Mouse (Mus musculus) urinary bladder, postnatal 36 days (tissue): ENCODE measurements around the gene Tmprss11e.
A peak's percentile ranks its signal among the peaks of the same experiment; 100 is the strongest.

ENCODE experiments used
- DNase-seq, 2 experiments: peaks; one replicate each; pipeline ENCODE4 v3.0.0; 2022; ENCODE audit warnings: low spot score in 2 of 2, mixed read lengths in 1 of 2

Gene Tmprss11e

GRCm38 (mm10) chr5:86745715-86746114, at the start of gene Tmprss11e:
TSS of gene Tmprss11e (minus strand) at chr5:86745815.
- no peak for DNase-seq

- DNase-seq = no peak
Observed at GRCm38 (mm10) chr5:86792807-86793206, 47.2 kb upstream of the Tmprss11e start.

- DNase-seq = no peak
Observed at GRCm38 (mm10) chr5:86792249-86792648, 46.6 kb upstream of the Tmprss11e start.

- no peak for DNase-seq
Observed at GRCm38 (mm10) chr5:86789954-86790353, 44.3 kb upstream of the Tmprss11e start.

- DNase-seq = no peak
Observed at GRCm38 (mm10) chr5:86786798-86787197, 41.2 kb upstream of the Tmprss11e start.

- DNase-seq = no peak
Observed at GRCm38 (mm10) chr5:86784205-86784604, 38.6 kb upstream of the Tmprss11e start.

- DNase-seq = no peak
Observed at GRCm38 (mm10) chr5:86783059-86783458, 37.4 kb upstream of the Tmprss11e start.

- DNase-seq = no peak
Observed at GRCm38 (mm10) chr5:86778471-86778870, 32.9 kb upstream of the Tmprss11e start.

- peak in 1 of 2 experiments; percentile 8 for DNase-seq
Observed at GRCm38 (mm10) chr5:86776941-86777340, 31.3 kb upstream of the Tmprss11e start.

- no peak for DNase-seq
Observed at GRCm38 (mm10) chr5:86771010-86771409, 25.4 kb upstream of the Tmprss11e start.

- no peak for DNase-seq
Observed at GRCm38 (mm10) chr5:86769015-86769658, 23.5 kb upstream of the Tmprss11e start.

GRCm38 (mm10) chr5:86742796-86743195, 2.8 kb downstream of the Tmprss11e start:
- DNase-seq = no peak

- peak in 1 of 2 experiments; percentile 36 for DNase-seq
Observed at GRCm38 (mm10) chr5:86741146-86741545, 4.5 kb downstream of the Tmprss11e start.

- DNase-seq = no peak
Observed at GRCm38 (mm10) chr5:86735808-86736207, 9.8 kb downstream of the Tmprss11e start.

GRCm38 (mm10) chr5:86730587-86730986, 15.0 kb downstream of the Tmprss11e start:
- DNase-seq = peak in 1 of 2 experiments; percentile 21

- no peak for DNase-seq
Observed at GRCm38 (mm10) chr5:86728574-86728973, 17.0 kb downstream of the Tmprss11e start.

- DNase-seq = no peak
Observed at GRCm38 (mm10) chr5:86727033-86727432, 18.6 kb downstream of the Tmprss11e start.

GRCm38 (mm10) chr5:86725021-86725420, 20.6 kb downstream of the Tmprss11e start:
- no peak for DNase-seq

GRCm38 (mm10) chr5:86722820-86723460, 22.7 kb downstream of the Tmprss11e start:
- no peak for DNase-seq

GRCm38 (mm10) chr5:86714967-86715366, 30.6 kb downstream of the Tmprss11e start:
- DNase-seq = no peak

- DNase-seq = no peak
Observed at GRCm38 (mm10) chr5:86704923-86705322, 40.7 kb downstream of the Tmprss11e start.

- DNase-seq = peak; percentile 48 to 66
Observed at GRCm38 (mm10) chr5:86684667-86685066, 60.9 kb downstream of the Tmprss11e start.

GRCm38 (mm10) chr5:86676262-86676661, 69.4 kb downstream of the Tmprss11e start, which contains the start of gene Tmprss11b:
TSS of gene Tmprss11b (minus strand) at chr5:86676362.
- DNase-seq = no peak
